Mouse (Mus musculus) lung, adult 2 months (tissue): ENCODE measurements around the gene Krr1.

Experiments used
- CTCF ChIP-seq: fragments of 200-500 bp; IDR thresholded peaks from 2 replicates; pipeline ENCODE4 v1.5.1; 2011; ENCODE audit warnings: mild to moderate bottlenecking, low read length, control low read depth; ENCODE audit not compliant: insufficient read depth
- POLR2A ChIP-seq: fragments of 200-500 bp; IDR thresholded peaks from 2 replicates; pipeline ENCODE4 v1.6.1; 2011; ENCODE audit warnings: low read depth, mild to moderate bottlenecking, control low read depth, low read length, borderline replicate concordance; ENCODE audit errors: extremely low read depth

- no peak for TF ChIP-seq CTCF
- TF ChIP-seq POLR2A: no peak
These were observed 23.5 kb downstream of the Krr1 start for GRCm38 (mm10) chr10:111995803-111996548.
